Mouse (Mus musculus) stomach, postnatal 0 days (tissue): ENCODE measurements around the gene Nploc4.

Experiments
- CTCF ChIP-seq: IDR thresholded peaks from 2 replicates; pipeline ENCODE4 v1.5.1; 2016; ENCODE audit warnings: antibody characterized with exemption, low read depth, mild to moderate bottlenecking, moderate library complexity
- EP300 ChIP-seq: optimal IDR thresholded peaks from 2 replicates; pipeline ENCODE3; 2016; ENCODE audit warnings: antibody characterized with exemption

DNA sequence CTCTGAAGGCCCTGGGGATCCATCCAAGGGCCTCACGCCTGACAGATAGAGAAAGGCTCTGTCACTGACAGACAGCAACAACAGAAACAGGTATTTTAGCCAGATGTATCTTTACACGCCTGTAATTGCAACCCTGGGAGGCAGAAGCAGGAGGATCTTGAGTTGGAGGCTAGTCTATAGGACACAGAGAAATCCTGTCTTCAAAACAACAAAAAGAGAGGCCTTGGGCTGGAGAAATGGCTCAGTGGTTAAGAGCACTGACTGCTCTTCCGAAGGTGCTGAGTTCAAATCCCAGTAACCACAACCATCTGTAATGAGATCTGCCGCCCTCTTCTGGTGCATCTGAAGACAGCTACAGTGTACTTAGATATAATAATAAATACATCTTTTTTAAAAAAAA is 80.6 kb downstream of the Nploc4 start:
- TF ChIP-seq EP300, result no peak
- TF ChIP-seq CTCF, result no peak
